Mouse (Mus musculus) thymus, postnatal 4 days (tissue): ENCODE measurements at regions not wholly inside any gene's neighbourhood (a gene's known extent, or its start where the extent isn't known, plus 50 kb on each side); places are given as distances from the start of the nearest gene placed in this dataset.

Source experiments
- DNase-seq: peaks from one replicate; pipeline ENCODE4 v3.0.0; 2021

DNA sequence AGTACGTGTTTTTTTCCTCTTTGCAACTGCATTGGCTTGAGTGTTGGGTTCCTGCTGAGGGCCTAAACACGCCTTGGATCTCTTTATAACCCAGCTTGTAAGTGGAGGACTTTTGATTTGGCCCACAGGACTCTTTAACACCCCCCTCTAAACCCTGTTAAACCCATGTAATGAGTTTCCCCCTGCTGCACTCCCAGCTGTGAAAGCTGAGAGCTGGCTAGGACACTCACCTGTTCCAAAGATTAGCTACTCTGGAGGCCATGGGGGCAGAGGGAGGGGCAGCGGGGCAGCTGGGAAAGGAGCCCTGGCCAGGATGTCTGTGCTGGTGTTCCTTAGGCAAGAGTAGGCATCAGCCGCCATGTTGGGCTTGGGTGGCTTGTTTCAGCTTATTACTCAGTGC is 128.7 kb upstream of the Irx3 start:
- no peak for DNase-seq

DNA sequence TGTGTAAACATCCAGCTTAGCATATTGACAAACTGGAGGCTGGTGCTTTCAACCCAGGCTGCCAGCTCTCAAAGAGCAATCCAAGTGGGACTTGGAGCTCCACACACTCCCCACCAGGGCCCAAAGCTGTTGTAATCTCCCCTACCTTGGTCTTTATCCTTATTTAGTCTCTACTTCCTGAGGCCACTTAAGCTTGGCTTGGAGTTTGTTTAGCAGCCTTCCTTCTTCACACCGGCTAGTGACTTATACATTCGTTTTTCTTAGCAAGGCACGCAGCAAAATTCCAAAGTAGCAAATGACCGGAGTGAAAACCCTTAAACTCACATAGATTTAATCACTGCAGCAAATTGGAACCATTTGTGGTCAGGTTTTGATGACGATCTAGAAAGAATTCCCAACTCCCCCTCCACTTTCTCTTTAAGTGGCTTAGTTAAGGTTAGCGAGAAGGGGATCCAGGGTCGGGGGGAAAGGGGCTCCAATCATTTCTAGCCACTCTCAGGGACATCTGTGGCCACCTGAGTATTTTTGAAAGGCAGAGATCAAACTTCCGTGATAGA is 124.2 kb upstream of the Irx3 start:
- no peak for DNase-seq

DNA sequence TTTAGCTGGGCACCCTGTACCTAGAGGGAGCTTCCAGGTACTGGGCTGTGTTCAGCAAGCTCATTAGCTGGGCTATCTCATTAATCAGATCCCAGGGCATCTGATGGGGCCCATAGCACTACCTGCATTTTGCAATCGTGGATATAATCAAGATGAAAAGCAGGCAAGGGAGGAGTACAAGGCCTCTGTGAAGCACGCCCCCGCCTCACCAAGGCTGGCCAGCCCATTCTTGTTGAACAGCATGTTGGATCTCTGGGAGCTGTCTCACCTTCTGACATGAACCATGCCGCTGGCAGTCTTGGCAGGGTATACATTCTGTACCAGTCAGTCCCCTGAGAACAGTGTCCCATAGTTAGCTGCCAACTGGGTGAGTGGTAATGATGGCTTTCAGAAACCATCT is 122.3 kb upstream of the Irx3 start:
- no peak for DNase-seq

DNA sequence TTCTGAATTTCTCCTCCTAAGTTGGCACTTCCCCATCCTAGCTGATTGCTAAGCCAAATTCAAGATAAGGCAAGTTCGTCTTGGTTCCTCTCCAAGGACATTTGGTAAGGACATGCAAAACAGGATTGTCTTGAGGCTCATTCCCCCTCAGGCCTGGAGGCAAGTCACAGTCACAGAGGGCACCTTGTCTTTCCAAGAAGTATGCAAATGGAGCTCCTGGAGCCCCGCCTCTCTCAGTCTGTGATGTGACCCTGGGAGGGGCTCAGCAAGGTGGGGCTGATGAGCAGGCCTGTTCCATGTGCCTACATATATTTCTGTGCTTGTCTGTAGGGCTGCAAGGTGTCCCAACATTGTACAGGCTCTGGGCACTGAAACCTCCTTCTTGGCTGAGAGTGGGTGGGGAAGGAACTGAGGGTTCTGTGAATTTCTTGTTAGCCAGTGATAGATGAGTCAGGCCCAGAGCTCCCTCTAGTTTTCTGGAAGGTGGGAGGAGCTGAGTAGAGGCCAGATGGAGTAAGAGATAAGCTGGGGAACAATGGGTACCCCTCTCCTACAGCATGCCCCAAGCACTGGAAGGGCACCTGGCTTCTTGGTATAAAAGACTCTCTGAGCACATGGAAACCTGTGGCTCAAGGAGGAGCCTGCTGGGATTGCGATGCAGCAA is 120.5 kb upstream of the Irx3 start:
- no peak for DNase-seq

DNA sequence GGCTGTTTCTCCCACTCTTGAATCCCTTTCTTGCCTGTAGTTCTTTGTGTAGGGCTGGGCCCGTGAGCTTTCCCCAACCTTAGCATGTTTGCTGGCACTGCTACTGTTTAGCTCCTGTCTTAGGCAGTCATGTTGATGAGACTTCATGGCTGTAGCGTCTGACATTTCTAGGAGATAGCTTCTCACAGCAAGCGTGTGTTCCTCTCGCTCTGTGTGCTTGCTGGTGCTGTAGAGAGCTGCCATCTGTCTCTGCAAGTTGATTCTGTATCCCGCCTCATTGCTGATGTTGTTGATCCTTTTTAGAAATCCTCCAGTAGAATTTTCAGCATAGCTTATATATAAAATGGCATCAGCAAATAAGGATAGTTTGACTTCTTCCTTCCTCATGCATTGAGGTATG is 116.0 kb upstream of the Irx3 start:
- no peak for DNase-seq

DNA sequence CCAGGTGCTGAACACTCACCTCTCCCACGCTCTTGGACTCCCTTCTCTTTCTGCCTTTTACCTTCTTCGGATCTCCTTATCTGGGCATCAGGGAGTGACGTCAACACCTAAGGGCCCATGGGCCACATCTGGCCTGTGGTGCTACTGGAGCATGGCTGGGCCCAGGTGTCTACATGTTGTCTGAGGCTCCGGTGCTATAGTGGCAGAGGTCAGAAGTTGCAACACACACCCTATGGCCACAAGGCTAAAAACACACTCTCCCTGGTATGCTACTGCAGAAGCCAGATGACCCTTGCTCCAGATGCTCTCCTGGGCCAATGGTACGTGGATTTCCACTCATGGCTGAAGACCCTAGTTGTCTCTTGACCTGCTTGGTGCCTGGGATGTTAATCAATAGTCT is 112.1 kb upstream of the Irx3 start:
- DNase-seq = no peak

DNA sequence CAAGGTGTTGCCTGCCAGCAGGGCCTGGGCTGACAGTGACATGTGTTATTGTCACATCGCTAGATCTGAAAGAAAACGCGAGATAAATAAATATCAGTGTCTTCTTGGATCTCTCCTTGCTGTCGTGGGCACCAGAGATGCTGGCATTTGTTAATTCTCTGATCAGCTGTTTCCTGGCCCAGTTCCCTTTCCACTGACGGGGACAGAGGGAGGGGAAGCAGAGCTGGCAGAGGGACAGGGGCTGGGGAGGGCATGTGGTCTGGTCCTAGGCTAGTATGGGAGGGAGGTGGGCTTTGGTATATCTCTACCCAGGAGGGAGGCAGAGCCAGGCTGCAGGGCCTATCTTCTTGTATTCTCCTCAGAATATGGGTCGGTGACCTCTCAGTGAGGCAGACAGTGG is 111.3 kb upstream of the Irx3 start:
- DNase-seq = no peak

DNA sequence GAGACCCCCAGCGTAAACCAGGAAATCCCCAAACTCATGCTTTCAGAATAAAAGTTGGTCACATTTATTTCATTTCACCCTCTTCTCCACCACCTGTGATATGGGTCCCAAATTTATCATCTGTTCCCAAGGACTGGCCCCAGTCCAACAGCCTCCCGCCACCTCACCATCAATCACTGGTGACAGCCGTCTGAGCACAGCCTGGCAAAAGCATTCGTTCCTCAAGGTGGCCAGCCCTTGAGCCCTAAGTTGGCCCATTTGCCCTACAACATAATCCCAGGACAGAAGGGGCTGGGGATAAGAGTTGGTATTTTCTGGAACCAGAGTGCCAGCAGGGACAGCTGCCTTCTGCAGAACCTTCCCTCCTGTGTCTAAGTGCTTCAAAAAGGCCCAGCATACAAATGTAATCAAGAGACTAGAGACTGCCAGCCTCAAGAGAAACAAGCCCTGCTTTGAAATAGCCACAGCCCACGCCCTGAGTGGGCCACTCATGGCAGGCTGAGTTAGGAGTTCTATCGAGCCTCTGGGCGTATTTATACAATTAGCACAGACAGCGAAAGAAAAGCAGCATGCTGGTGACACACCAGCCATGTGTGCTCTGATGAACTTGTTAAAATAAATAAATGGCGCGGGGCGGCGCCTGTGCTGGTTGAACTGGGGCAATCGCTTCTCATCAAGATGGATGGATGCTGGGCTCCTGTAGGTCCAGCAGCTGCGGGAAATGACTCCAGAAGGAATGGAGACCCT is 107.9 kb upstream of the Irx3 start:
- DNase-seq = no peak

DNA sequence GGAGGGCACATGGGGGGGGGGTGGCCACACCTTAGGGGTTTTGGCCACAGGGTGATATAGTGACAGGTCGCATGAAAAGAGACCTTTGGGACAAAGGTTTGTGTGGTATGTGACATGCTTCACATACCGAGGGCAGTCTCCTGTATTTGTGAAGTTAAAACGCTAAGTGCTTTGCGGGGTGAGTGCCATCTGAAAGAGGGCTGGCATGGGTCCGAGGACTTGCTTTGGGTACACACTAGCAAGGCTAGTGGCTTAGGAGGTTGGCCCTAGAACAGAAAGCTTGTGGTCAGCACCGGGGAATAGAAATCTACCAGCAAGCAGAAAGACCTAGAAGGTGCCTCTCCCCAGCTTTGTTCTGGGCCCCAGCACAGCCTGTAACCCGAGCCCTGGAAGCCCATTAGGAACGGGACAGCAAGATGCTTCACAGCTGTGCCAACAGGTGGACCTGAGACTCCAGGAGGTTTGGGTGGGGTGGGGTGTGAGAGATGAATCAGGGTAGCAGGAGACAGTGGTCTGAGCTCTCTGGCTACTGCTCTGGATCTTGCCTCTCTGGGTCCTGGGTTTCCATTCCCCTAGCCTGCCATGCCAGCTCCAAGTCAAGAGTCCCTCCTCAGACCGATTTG is 107.0 kb upstream of the Irx3 start:
- DNase-seq = no peak

DNA sequence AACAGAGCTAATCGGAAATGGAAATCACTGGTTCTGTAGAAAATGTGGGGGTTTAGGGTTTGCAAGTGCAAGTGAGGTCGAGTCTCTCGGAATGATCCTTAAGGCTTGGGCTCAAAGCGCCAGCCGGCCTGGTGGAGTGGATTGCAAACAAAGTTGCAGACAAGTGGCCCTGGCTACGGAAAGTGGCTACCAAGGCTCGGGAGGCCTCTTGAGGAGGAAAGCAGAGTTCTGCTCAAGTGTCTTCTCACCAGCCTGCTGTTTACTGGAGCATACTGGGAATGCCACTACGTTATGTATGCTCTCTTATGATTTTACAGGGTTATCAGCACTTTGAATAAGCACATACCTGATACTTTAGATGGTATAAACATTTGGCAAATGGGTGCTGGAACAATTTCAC is 105.3 kb upstream of the Irx3 start:
- no peak for DNase-seq

DNA sequence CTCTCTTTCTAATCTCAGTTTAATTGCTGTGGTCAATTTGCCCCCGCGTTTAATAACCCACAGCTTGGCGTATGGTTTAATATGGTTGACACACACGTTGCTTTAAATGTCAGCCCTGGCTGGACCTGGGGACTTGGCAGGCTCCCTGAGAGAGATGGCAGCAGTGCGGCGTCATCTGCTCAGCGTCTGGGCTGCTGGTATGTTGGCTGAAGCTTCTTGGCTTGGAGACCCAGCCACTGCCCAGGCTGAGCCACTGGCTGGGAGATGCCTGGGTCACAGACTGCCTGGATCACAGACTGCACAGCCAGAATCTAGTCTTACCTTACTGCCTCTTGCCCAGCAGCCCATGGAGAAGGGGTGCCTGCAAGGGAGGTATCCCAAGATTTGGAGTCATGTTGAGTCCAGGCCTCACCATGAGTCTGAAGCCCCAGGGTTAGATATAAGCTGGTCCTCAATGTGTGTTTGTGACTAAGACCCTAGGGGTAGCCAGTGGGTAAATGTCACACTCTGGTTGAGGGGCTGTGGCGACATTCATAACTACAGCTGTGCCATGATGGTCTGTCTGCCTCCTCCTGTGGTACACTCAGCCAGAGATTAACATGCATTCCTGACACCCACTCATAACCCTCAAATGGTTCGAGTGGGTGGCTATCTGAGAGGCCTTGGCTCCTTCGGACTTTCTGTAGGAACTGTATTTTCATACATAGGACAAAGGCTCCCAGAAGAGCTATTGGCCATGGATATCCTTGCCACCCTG is 99.8 kb upstream of the Irx3 start:
- DNase-seq = no peak

DNA sequence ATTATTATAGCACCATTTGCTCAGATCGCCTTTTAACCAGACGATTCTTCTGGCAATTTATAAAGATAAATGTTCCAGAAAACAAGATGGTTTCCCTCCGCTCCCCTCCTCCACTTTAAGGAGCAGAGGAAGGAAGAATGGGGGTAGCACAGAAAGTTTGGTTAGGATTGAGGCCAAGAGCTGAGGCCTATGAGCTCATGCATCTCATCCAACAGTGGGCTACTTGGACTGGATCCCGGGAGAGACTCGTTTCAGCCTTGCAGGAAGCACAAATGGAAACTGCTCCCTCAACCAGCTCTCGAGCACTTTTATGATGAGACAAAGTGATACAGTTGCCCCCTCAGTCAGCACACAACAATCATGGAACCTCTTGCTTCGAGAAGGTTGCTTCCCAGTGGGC is 97.9 kb upstream of the Irx3 start:
- no peak for DNase-seq

DNA sequence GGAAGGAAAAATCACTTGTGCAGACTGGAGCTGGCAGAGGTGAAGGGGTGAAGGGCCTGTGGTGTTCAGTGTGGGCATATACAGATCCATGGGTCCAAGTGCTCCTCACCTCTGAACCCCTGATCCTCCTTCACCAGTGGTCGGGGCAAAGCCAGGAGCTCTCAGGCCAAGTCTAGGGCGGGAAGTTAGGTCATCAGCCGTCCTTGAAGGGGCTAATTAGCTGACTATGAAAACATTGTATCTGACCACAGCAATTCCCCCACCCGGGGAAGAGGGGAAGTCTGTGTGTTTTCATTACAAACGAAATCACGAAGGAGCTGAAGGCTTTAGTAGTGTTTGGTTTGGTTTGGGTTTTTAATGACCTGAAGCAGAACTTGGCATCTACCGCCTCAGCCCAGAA is 95.5 kb upstream of the Irx3 start:
- DNase-seq = no peak

DNA sequence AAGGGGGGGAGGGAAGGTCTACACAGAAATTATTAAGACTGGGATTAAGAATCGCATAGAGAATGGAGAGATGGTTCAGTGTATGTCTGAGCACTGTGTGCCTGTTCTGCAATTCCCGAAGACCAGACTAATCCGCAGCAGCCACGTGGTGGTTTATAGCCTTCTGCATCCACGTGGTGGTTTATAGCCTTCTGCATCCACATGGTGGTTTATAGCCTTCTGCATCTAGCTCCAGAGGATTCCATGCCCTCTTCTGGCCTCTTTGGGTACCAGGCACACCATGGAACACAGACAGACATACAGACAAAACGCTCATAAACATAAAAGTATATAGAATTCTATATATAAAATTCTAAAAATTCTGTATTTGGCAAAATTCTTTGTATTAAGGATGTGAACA is 94.1 kb upstream of the Irx3 start:
- DNase-seq = no peak

DNA sequence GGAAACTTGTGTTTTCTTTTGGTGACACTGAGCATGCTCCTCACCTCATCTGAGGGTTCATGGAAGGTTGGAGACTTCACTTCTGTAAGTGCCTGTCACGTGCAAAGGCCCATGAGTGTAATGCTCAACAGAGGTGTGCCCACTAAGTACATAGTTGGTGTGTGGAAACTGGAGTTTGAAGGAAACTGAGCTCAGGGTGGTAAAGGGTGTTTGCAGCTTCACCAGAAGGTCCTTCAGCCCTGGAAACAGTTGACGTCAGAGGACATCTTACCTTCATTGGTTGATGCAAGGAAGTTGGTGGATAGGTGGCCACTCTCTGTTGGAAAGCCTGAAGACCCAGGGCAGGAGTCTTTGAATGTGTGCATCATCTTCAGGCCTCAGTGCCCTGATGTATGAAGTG is 83.0 kb upstream of the Irx3 start:
- no peak for DNase-seq

DNA sequence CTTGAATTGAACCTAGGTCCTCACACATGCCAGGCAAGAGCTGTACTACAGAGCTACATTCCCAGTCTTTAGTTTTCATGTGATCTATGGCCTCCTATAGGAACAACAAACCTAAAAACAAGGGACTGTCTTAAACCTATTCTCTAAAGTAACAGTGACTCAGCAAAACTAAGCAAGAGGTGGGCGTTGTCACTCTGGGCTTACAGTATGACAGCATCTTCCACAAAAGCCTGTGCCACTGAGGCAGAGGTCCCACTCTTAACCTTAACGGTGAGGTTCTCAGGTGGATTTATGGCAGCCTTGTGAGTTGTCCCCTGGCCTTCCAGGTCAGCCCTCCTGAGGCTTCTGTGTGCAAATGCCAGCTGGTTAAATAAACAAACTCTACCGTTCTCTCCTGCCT is 82.5 kb upstream of the Irx3 start:
- no peak for DNase-seq

DNA sequence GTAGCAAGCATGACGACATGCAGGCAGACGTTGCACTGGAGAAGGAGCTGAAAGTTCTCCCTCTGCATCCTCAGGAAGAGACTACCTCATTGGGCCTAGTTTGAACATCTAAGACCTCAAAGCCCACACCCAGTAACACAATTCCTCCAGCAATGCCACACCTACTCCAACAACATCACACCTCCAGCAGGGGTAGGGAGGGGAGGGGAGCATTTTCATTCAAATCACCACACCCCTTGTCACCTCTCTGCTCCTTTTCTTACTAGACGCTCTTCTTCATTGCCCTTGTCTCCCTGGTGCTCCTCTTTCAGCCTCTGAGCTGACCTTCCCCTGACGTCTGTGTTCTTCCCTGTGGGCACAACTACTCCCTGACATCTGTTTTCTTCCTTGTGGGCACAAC is 81.1 kb upstream of the Irx3 start:
- DNase-seq = no peak

DNA sequence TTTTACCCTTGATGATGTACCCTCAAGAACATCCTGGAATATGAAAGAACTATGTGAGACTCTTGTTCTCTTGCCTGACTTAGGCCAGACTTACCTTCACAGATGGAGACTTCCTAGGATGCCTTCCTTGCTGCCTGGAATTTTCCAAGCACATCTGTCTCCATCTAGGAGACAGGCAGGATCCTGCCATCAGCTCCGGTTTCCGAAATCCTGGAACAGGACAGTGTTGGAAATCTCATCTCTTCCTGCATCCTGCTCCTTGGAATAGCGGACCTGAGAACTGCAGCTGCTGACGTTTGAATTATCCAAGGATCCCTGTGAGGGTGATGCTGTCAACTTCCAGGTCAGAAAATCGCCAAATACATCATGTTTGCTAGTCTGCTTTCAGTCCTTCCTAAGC is 77.0 kb upstream of the Irx3 start:
- no peak for DNase-seq

DNA sequence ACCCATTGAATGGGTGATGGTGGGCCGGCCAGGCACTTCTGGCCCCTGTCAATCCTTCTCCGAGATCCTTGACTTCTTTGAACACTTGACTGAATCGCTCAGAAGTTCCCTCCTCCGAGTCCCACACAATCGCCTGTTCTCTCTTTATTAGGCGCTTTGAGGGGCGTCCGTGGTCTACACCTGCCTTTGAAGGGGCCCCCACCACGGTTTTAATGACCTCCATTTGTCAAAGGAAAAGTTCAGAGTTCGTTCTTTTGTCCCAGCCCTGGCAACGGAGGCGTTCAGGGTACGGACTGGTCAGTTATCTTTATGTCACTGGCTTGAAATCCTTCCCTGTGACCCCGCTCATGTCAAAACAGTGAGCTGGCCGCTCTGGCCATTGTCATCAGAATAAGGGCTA is 74.3 kb upstream of the Irx3 start:
- no peak for DNase-seq

DNA sequence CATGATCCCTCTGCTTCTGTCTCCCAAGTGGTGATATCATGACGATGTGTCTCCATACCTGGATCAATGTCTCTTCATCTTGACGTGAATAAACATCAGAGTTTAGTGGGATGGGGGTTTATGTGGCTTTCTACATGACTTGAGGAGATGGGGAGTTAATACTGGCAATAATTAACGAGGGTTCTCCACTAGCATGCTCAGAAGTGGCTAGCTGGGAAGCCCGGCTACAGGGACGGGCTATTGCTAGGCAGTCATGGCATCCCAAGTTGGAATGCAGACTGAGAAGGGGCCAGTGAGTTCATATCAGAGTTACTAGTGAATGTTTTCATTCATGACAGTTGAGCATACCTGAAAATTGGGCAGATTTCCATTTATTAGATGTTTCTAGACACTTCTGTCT is 71.4 kb upstream of the Irx3 start:
- no peak for DNase-seq

DNA sequence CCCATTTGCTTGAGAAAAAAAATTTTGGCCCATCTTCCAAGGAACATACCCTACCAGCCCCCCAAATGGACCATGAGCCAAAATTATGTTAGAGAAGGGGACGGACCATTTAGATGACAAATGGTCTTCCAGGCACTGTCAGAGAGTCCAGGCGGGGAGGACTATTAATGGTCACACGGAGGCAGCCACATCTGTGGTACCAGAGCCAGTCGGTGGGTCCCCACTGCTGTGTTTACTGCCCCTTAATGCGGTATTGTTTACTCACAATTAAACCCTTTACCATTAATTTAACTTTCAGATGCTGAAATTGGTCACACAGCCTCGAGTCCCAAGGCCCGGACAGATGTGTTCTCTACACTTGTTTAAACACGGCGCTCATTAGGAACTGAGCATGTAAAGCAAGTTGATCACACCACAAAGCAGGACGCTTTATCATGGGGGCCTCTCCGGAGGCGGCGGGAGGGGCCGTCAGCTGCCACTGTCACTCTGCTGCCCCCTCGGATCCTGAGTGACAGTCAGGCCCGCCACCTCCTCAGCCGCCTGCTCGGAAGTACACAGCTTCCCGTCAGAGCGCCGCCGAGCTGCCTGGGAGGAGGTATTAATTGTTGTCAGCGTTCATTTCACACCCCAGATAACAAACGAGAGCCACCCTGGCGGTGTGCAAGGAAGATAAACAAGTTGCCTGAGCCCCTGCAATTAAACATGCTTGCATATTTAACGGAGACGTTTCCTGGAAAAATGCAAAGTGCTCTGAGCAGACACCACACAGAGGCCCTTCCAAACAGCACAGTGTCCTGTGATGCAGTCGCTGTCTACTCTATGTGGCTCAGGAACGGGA is 70.6 kb upstream of the Irx3 start:
- peak; percentile 28 for DNase-seq

DNA sequence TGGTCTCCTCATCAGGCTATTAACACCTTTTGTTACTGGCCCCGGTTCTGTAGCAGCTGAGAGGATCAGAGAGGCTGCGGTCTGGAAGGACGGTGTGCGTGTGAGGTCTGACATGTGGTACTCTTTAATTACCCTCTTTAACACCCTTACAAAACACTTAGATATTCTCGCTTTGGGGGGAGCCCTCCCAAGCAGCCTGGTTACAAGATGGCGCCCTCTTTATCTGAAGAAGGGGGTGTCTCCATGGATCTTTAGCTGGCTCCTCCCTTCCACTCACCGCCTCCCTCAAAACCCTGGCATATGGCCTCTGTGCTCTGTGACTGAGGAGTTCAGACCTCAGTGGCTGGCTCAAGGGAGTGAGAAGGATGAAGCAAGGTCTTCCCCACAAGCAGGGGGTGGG is 65.2 kb upstream of the Irx3 start:
- DNase-seq = no peak

DNA sequence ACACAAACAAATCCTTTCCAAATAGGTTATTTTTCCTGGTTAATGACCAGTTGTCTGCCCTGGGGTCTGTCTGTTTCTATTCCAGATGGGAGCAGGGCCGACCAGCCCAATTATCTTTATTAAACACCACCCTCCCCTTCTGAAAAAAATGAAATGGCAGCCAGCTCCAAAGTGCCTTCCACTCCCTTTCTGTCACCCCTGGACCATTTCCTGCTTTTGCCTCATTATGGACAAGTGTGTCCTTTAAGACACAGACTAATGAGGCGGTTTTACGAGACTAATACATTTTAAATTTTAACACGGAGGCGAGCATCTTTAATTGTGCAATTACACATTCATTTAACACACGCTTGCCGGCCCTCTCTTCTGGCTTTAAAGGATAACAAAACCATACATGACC is 64.2 kb upstream of the Irx3 start:
- no peak for DNase-seq
